Mouse (Mus musculus): ENCODE data around the gene Cttnbp2.

Cttnbp2 gene

DNA sequence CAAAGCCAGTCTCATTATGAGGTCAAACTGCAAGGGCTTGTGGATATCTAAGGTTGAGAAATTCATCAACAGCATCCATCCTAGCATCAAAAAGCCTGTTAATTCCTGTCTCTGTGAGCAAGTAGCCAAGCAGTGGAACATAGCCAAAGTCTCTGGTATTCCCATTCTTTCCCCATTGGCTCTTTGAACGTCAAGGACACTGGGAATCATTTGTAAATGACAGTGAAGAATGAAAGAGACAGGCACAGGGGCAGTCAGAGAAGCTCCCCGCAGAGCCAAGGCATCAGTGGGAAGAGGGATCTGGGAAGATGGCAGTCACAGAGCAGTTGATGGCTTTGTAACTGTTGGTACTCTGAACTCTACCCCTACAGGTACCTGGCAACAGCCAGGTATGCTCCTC lies 46.9 kb downstream of the Cttnbp2 start:
- DNase-seq (ENCODE audit: low spot score) = no peak

DNA sequence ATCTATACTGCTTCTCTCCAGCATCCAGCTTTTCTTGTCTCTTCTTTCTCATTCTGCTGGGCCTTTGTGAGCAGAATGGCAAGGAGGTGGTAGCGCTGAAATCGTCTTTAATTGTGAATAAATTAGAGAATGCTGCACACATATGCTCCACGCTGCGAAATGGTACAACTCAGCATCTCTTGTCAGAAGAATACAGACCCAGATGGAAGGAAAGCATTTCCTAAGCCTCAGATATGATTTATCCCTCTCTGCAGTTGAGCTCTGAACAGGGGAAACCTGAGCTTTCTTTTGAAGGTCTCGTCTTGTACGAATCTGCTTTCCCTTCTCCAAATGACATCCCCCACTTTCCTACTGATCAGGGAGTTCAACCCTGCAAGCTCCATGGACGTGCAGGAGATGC lies 48.4 kb downstream of the Cttnbp2 start:
- no peak for DNase-seq (ENCODE audit: low spot score)

DNA sequence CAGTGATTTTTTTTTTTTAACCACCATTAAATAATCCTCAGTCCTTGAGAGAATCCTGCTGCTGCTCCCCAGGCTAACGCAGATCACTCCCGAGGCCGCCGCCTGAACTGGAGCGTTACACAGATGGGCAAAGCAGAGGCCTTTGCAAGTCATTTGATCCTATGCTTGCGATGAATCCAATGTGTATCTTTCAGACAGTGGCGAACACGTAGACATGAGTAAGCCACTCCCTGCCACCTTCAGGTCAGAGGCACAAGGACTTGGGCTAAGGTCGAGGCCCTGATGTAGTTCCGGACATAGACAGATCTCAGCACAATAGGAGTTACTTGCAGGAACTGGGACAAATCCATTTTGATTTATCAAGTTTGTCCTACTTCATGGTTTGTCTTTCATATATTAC lies 49.0 kb downstream of the Cttnbp2 start:
- no peak for DNase-seq (ENCODE audit: low spot score)

DNA sequence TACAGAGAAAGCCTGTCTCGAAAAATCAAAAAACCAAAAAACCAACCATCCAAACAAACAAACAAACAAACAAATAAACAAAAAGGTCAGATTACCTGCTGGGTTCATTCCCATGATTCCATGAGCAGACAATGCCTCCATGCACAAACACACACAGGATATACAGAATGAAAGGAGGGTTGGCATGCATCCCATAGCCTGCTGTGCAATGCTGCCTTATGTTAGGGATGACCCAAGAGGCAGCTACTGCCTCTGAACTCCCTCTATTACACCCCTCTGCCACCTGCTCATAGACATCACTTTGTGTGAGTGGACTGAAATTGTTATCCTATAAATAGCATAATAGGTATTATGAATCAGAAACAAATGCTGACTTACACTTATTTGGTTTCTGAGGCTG lies 55.0 kb downstream of the Cttnbp2 start:
- no peak for DNase-seq (ENCODE audit: low spot score)

DNA sequence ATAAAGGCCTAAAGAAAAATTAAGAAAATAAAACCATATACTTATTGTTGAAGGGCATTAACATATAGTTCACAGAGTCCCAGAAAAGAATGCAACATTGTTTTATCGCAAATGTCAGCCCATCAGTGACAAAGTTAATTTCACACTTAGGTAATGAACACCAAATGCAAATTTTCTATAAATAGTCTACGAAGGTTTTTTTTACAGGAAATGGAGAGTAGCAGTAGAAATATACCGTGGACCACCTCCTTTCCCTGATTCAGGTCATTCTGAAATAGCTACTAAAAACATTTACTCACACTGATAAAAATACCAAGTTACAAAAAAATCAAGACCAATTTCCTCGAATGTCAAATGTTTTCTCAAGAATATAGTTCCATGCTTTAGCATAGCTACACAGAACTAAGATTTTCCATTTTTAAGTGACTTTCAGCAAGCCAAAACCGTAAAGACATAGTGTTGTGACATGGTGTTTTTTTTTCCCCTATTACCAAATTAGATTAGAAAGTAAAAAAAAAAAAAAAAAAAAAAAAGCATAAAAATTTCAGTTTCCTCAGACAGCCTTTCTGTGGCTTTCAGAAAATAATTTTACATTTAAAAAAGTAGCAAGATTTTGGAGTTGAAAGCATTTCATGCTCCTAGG lies 64.0 kb downstream of the Cttnbp2 start:
- no peak for DNase-seq (ENCODE audit: low spot score)

GRCm38 (mm10) chr6:18448078-18448477 lies 66.6 kb downstream of the Cttnbp2 start:
- no peak for DNase-seq (ENCODE audit: low spot score)

DNA sequence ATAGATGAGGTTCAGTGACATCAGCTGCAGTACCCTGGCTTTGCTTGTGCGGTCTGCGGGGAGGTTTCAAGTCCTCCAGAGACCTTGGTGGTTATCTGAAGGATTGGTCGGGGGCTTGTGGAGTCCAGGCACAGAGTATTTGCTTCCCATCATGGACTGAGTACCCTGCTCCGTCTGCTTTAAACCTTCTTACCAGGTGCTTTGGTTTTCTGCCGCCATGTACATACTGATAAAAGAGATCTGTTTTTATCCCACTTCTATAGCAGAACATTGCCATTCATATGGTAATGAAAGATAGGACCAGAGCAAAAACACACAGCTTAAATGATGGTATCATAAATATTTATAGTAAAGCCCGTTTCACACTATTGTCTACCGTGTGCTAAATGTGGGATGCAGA lies 67.7 kb downstream of the Cttnbp2 start:
- DNase-seq (ENCODE audit: low spot score) = no peak

GRCm38 (mm10) chr6:18446359-18446758 lies 68.3 kb downstream of the Cttnbp2 start:
- no peak for DNase-seq (ENCODE audit: low spot score)

GRCm38 (mm10) chr6:18445747-18446146 lies 68.9 kb downstream of the Cttnbp2 start:
- DNase-seq (ENCODE audit: low spot score) = no peak

- DNase-seq (ENCODE audit: low spot score) = no peak
Measured at GRCm38 (mm10) chr6:18442303-18442702, 72.3 kb downstream of the Cttnbp2 start.

- no peak for DNase-seq (ENCODE audit: low spot score)
Measured at GRCm38 (mm10) chr6:18440918-18441532, 73.6 kb downstream of the Cttnbp2 start.

DNA sequence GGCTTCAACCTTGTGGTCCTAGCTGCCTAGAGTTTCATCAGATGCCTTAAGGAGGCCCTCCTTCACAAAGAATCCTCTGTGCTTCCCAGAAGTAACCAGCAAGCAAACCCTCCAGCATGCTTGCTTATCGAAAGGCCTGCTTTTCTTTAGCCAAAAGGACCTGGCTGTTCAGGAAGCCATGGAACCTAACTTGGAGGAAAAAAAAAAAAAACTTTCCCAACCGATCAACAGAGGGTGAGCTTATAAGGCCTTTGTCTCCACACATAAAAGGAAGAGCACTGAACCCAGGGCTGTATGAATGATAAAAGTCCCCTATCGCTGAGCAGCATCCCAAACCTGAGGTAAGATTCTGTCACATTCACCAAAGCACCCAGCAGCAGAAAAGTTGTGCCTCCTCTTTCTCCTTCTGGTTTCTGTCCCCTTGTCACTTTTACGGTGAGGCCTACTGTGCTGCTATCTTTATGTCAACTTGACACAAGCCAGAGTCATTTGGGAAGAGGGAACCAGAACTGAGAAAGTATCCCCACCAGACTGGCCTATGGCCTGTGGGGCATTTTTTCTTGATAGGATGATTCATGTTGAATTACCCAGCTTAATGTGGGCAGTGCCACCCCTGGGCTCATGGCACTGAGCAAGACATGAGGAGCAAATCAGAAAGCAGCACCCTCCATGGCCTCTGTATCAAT lies 78.4 kb downstream of the Cttnbp2 start:
- DNase-seq (ENCODE audit: low spot score) = no peak

DNA sequence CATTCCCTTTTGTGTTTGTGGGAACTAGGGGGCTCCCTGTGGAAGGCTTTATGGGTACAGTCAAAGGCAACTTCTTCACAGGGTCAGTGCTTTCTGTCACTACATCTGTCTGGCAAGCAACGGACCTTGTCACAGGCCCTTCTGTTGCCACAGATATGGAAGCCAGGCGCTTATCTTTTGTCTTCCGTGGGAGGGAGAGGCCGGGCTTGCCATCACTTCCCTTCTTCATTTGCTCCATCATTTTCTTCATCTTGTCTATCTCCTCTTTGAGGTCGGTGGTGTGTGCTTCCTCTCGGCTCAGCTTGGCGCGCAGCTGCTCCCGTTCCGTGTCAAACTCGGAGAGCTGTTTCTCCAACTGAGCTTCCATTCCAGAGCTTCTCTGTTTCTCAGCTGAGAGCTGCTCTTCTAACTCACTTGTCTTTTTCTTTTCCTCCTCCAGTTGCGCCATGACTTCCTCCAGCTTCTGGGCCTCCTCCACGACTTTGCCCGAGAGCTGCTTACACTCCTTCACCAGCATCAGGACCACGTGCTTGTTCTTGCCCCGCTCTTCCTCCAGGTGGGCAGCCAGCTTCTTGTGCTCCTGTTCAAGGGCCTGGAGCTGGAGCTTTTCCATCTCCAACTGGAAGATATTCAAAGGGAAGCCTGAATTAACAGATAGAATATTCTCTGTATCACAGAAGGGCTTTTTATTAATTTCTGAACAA lies 79.7 kb downstream of the Cttnbp2 start:
- DNase-seq (ENCODE audit: low spot score) = no peak

DNA sequence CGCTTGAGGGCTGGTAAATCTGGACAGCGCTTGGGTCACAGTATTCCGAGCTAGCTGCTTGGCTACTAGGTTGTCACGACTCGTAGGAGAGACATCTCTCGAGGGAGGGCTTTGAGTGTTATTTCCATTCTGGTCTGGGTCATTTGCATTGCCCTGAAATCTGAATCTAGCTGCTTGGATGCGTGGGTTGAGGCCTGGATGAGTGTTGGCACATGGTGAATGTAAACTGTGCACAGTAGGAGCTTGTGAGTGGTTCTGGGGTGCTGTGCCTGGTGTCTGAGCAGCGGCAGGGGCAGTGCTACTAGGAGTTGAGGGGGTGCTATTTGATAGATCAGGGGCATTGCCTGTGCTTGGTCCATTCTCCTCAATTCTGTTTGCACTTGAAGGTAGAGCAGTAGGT lies 80.3 kb downstream of the Cttnbp2 start:
- no peak for DNase-seq (ENCODE audit: low spot score)

GRCm38 (mm10) chr6:18432362-18432761 lies 82.3 kb downstream of the Cttnbp2 start:
- no peak for DNase-seq (ENCODE audit: low spot score)

DNA sequence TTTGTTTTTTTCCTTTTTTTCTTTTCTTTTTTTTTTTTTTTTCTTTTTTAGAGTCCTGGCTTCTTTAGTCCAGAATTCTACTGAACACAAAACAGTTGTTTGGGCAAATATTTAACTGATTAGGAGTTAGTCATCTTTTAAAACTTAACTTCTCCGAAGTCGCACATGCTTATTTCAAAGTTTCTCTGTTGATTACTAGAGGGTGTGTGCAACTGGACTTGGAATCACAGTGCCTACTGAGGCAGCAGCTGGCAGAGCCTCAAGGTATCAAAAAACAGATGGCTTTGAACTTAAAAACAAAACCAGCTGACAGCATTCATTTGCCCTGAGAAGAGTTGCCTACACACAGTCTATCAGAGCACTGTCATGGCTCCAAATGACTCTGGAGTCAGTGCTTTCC lies 82.8 kb downstream of the Cttnbp2 start:
- DNase-seq (ENCODE audit: low spot score) = no peak

DNA sequence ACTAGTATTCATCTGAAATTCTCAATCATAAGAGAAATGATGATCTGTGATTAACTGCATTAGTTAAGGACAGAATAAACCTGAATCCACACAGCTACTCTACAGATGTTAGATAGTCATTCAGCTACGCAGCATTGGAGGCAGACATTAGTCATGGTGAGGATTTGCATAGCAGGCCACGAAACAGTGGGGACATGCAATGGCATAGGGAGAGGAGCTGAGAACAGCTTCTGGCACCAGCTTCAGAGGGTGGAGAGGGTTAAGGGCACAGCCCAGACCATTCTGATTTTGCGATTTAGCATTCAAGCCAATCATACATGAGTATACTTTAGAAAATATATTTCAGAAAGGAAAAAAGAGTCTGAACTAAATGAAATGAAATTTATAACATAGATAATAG lies 84.6 kb downstream of the Cttnbp2 start:
- DNase-seq (ENCODE audit: low spot score) = no peak

GRCm38 (mm10) chr6:18424822-18425221 lies 89.8 kb downstream of the Cttnbp2 start:
- no peak for DNase-seq (ENCODE audit: low spot score)

DNA sequence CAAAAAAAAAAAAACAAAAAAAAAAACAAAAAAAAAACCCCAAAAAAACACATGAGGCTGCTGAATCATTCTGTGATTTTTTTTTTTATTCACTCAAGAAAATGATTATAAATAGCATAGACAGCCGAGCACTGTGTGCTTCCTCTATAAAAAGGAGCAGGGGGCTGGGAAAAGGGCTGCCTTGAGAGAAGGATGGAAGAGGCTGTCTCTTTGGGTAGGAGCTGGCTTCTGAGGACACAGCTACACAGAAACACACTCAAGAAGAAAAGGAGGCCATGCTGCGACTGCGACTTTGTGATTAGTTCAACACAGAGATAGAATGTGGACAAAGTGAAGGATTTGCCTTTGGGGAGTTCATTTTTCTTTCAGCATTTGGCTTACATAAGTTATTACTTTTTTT lies 90.3 kb downstream of the Cttnbp2 start:
- DNase-seq (ENCODE audit: low spot score) = no peak

- no peak for DNase-seq (ENCODE audit: low spot score)
Measured at GRCm38 (mm10) chr6:18423112-18423511, 91.5 kb downstream of the Cttnbp2 start.

- DNase-seq (ENCODE audit: low spot score) = no peak
Measured at GRCm38 (mm10) chr6:18421561-18421960, 93.1 kb downstream of the Cttnbp2 start.

DNA sequence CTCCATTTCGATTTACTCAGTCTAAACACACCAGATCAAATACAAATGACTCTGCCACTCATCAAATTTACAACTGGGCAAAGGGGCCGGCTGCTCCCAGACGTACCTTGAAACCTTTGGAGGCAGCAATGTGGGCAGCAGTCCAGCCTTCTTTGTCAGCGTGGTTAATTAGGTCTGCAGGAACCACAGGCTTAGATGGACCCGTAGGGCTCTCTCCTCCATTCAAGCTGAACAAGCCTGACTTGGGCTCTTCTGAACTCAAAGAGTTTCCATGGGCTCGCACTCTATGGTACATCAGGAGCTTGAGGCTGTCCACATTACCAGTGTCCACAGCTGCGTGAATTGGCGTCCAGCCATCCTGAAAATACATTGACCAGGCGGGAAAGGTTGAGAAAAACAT lies 94.0 kb downstream of the Cttnbp2 start:
- DNase-seq (ENCODE audit: low spot score) = no peak

- DNase-seq (ENCODE audit: low spot score) = no peak
Measured at GRCm38 (mm10) chr6:18417866-18418454, 96.7 kb downstream of the Cttnbp2 start.

All from ovary, adult 18-20 months (tissue).